Mouse (Mus musculus) hindlimb bud, embryonic 11.5 days (tissue): ENCODE measurements around the gene Fgf11.

ENCODE experiments used
- DNase-seq: peaks from one replicate; pipeline ENCODE4 v3.0.0-alpha.2; 2012; ENCODE audit warnings: low read depth, low spot score; ENCODE audit errors: extremely low spot score

The Fgf11 gene

DNA sequence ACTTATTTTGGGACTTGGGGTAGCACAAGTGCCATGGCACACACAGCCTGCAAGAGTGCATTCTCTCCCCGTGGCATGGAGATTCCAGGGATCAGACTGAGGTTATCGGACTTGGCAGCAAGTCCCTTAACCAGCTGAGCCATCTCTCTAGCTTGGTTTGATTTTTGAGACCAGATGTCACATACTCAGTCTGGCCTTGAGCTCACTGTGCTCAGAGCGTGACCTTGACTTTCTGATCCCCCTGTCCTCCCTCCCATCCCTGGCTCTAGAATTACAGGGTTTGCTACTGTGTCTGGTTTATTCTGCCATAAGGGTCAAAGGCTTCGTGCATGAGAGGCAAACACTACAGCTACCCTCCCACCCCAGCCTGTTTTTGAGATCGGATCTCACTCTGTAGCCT lies 12.2 kb downstream of the Fgf11 start:
- no peak for DNase-seq

DNA sequence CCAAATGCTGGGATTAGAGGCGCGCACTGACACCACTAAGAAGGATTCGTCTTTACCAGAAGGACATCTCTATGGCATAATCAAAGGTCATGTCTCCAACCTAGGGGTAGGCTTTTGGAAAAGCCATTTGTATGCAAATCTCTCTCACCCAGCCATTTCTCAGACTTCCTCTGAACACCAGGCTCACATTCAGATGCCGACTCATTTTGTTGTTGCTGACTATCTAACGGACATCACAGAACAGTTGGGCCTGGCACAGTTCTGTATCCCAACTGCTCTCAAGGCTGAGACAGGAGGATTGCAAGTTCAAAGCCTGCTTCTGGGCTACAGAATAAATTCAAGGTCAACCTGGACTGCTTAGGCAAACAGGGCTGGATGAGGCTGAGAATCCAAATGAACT lies 14.4 kb downstream of the Fgf11 start:
- DNase-seq = no peak

GRCm38 (mm10) chr11:69784793-69785272 lies 16.8 kb downstream of the Fgf11 start:
- no peak for DNase-seq

DNA sequence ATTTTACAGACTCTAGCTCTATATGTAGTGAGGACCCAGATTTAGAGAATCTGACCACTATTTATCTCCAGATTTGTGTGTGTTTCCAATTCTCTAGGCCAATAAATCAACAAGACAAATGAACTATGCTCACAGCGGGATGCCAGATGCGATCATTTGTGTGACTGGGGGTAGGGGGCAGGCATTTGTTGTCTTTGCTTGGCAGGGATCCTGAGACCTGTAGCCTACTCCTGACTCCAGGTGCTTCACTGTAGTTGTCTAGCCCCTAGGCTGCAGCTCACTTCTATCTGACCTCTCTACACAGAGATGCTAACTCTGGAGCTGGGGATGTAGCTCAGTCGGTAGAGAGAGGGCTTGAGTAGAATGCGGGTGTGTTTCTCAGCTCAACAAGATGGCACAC lies 19.8 kb downstream of the Fgf11 start:
- no peak for DNase-seq

DNA sequence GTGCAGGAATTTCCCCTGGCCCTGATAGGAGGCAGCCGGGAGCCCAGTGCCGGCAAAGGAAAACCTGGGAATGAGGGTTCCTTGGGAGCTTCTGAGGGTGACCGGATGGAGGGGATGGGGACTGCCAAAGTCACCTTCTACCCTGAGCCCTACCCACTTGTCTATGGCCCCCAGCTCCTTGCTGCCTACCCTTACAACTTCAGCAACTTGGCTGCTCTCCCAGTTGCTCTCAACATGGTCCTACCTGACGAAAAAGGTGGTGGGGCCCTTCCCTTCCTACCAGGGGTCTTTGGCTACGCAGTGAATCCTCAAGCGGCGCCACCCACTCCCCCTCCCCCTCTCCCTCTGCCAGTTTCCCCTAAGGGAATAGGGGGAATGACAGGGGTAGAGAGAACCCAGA lies 22.7 kb downstream of the Fgf11 start:
- DNase-seq = no peak

- no peak for DNase-seq
Measured at GRCm38 (mm10) chr11:69778258-69778982, 23.2 kb downstream of the Fgf11 start.

DNA sequence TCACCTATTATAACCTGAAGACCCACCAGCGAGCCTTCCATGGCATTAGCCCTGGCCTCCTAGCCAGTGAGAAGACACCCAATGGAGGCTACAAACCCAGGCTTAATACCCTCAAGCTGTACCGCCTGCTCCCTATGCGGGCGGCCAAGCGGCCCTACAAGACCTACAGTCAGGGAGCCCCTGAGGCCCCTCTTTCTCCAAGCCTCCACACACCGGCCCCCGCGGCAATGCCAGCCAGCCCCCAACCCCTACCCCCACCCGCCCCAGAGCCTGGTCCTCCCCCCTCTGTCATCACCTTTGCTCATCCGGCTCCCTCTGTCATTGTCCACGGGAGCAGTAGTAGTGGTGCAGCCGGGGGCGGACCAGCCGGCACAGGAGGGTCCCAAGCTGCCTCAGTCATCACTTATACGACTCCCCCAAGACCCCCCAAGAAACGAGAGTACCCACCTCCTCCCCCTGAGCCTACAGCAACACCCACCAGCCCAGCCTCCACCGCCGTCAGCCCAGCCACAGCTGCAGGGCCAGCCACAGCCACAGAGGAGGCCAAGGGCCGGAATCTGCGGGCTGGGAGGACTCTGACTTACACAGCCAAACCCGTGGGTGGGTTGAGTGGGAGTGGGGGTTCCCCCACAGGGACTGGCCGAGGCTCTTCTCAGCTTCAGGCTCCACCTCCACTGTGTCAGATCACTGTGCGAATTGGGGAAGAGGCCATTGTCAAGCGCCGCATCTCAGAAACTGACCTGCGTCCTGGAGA lies 24.0 kb downstream of the Fgf11 start:
- DNase-seq = no peak

GRCm38 (mm10) chr11:69776488-69776887 lies 25.2 kb downstream of the Fgf11 start:
- DNase-seq = no peak

- no peak for DNase-seq
Measured at GRCm38 (mm10) chr11:69775716-69776115, 25.9 kb downstream of the Fgf11 start.

GRCm38 (mm10) chr11:69774961-69775360 lies 26.7 kb downstream of the Fgf11 start:
- DNase-seq = no peak

- no peak for DNase-seq
Measured at GRCm38 (mm10) chr11:69767625-69767909, 34.1 kb downstream of the Fgf11 start.

DNA sequence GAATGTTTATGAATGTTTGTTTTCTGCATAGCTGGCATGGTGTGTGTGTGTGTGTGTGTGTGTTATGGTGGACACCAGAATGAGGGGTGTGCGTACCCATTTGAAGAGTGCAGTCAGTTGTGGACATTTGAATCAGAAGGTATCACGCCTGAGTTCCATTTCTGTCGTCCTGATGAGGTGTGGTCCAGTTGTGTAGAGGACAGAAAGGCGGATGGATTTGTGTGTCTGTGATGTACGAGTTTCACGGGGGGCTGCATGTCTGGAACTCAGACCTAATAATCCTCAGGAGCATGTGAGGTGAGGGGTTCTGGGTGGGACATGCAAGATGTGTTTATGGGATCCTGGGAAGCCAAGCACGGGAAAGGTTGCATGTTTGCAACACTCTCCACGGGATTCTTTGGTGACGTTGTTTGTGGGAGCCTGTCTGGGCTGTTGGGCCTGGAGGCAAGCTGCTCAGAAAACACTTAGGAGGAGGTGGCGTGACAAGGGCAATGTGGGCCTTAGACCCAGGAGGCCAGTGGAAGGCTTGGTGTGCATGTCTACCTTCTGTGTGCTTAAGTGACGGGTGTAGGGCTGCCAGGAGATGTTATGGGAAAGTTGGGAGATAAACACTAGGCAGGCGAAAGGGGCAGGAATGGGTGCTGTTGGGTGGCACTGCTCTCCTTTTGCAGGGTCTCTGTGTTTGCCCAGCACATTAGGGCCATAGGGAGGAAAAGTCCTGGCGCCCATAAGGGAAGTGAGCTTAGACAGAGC lies 34.6 kb downstream of the Fgf11 start:
- DNase-seq = no peak

DNA sequence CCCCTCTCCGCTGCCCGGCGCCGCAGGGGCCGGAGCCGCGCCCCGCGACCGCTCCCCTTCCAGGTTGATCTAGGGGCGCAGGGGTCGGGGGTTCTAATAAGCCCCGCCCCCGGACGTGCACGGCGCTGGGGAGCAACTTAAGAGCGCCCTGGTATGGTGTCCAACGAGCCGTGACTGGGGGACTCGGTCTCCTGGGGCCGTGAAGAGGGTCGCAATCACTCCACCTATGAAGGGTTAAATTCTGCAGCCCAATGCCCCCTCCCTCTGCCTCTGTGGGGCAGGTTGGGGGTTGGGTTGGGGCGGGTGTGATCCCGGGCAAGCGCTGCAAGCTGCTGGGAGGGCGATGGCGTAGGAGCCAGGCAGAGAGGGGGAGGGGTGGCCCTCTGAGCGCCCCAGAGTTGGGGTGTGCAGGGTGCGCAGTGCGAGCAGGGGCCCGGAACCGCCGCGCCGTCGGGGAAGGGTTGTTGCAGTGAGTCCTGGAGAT lies 35.5 kb downstream of the Fgf11 start:
- no peak for DNase-seq

DNA sequence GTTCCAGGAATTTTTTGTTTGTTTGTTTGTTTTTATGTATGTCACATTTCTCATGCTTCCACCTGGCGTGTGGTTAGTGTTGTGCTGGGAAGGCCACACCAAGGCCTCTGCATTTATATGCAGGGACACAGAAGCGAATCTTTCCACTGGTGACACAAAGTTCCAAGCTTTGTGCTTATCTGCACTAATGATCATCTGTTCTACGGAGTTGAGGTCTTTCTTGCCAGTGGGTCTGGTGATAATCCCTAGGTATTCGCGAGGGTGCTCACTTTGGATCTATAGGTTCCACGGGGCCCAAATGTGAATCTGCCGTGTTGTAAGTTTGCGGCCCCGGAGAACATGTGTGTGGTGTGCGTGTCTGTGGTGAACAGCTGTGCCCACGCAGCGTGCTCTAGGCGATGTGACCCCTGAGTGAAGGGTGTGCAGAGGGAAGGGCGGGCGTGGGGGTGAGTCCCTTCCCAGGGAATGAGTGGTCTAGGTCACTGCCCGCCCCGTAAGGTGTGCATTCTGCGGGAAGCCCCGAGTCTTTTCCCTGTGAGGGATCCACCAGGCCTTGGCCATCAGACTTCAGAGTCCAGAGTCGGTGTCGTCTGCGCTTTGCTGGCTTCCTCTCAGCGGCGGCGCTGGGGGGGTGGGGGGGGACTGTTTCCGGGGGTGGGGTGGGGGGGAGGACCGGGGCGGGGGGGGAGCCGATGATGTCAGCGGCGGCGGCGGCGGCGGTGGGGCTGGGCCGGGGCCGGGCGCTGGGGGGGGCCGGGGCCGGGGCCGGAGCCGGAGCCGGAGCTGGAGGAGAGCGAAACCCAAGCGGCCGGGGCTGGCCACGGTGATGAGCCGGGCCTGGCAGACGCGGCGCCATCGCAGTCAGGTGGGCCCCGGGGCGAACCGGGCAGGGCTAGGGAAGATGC lies 36.2 kb downstream of the Fgf11 start, which contains the start of gene Zbtb4:
Zbtb4 (plus strand) TSS at position 692 of the 905 bp plus-strand sequence.
- no peak for DNase-seq

DNA sequence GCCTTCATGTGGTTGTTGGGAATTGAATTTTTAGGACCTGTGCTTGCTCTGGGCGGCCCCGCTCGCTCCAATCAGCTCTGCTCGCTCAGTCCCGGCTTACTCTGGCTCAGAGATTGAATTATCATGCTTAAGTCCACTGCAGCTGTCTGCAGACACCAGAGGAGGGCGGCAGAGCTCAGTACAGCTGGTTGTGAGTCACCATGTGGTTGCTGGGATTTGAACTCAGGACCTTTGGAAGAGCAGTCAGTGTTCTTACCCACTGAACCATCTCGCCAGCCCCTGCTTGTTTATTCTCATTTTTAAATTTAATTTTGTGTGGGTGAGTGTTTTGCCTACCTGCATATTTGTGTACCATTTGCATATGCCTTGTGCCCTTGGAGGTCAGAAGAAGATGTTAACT lies 38.1 kb downstream of the Fgf11 start:
- DNase-seq = no peak

GRCm38 (mm10) chr11:69761868-69762267 lies 39.8 kb downstream of the Fgf11 start, which contains the start of gene Slc35g3:
Gene Slc35g3 (minus strand): TSS chr11:69761968.
- no peak for DNase-seq

- no peak for DNase-seq
Measured at GRCm38 (mm10) chr11:69760901-69761200, 40.8 kb downstream of the Fgf11 start.

- no peak for DNase-seq
Measured at GRCm38 (mm10) chr11:69760160-69760900, 41.3 kb downstream of the Fgf11 start.

- DNase-seq = peak; percentile 54
Measured at GRCm38 (mm10) chr11:69758971-69759721, 42.5 kb downstream of the Fgf11 start.
